Mouse (Mus musculus): ENCODE measurements around the gene Zcchc7.

DNA sequence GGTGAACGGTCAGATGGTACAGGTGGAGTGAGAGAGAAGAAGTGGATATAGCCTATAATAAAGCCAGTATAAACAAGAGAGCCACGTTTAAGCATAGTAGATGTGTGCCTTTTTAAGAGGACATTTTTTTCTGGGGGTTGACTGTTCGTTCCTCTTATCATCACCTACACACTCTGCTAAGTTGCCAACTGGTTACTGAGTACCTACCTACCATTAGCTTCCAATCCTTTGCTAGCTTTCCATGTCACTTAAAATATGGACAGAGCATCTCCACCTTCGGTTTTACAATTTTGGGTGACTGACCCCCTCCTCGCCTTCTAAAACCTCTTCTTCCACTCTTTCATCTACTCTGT is 167.4 kb downstream of the Zcchc7 start:
- TF ChIP-seq POLR2A (IDR thresholded peaks at IDR 0.05; ENCODE audit: extremely low read depth, insufficient read depth, low read length) (no peak), CTCF (IDR thresholded peaks at IDR 0.05; ENCODE audit: low read depth, low read length) (no peak)
